Mouse (Mus musculus) lung, embryonic 15.5 days (tissue): ENCODE measurements at regions not wholly inside any gene's neighbourhood (a gene's known extent, or its start where the extent isn't known, plus 50 kb on each side); places are given as distances from the start of the nearest gene placed in this dataset.

Experiments used
- ATAC-seq: fragments of 200-750 bp; cut with Nextera tagmentation; 2 replicates; pipeline ENCODE4 v1.8.0; 2017; ENCODE audit warnings: moderate number of reproducible peaks, borderline replicate concordance; ENCODE audit not compliant: low FRiP score, low TSS enrichment; ENCODE audit errors: extremely low read depth
- H3K27ac ChIP-seq: fragments of 300-500 bp; sonication (generic); 2 replicates; pipeline ENCODE4 v1.5.1; 2015; ENCODE audit warnings: moderate library complexity, mild to moderate bottlenecking, inconsistent platforms
- H3K27me3 ChIP-seq: fragments of 300-500 bp; sonication (generic); 2 replicates; pipeline ENCODE4 v1.6.1; 2015; ENCODE audit warnings: inconsistent platforms
- H3K36me3 ChIP-seq: fragments of 300-500 bp; sonication (generic); 2 replicates; pipeline ENCODE4 v1.6.1; 2015; ENCODE audit warnings: inconsistent platforms
- H3K4me1 ChIP-seq: fragments of 300-500 bp; sonication (generic); 2 replicates; pipeline ENCODE4 v1.6.1; 2015; ENCODE audit warnings: inconsistent platforms
- H3K4me2 ChIP-seq: fragments of 300-500 bp; sonication (generic); 2 replicates; pipeline ENCODE4 v1.6.1; 2015; ENCODE audit warnings: inconsistent platforms, mild to moderate bottlenecking, moderate library complexity
- H3K4me3 ChIP-seq: fragments of 300-500 bp; sonication (generic); 2 replicates; pipeline ENCODE4 v1.5.1; 2015; ENCODE audit warnings: mild to moderate bottlenecking, inconsistent platforms
- H3K9ac ChIP-seq: fragments of 300-500 bp; sonication (generic); 2 replicates; pipeline ENCODE4 v1.6.1; 2015; ENCODE audit warnings: inconsistent platforms
- H3K9me3 ChIP-seq: fragments of 300-500 bp; sonication (generic); 2 replicates; pipeline ENCODE4 v1.6.1; 2016; ENCODE audit warnings: inconsistent platforms
- WGBS: fragments of 180-500 bp; shearing (Covaris S2); methylation state at CpG from one replicate; pipeline ENCODE4 v1.1.7; 2015; 5-methylcytosine and 5-hydroxymethylcytosine counted together

DNA sequence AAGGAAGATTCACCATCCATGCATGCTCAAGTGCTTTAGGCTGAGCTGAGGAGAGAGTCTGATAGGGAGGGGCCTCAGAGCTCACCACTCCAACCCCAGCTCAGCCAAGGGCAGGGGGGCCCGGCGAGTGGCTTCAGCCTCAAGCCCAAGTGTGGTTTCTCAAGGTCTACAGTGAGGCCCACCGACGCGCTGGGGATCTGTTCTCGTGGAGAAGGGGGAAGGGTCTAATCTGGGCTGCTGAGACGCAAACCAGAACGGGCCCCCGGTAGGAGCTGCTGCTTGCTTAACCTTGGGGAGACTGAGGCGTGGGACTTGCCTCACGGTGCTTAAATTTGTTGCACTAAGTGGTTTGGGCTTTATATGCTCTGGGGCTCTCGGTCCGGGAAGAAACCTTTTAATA is 70.9 kb downstream of the Asb1 start:
- 42% methylated on average over 13 of the region's 13 CpGs for WGBS
- Histone ChIP-seq H3K27me3 (no peaks in the 10 kb centered on the region), H3K4me1 (peaks cover 32% of the 10 kb centered on the region), H3K27ac (peak overlapping the region; percentile 44), H3K36me3 (no peaks in the 10 kb centered on the region), H3K4me3 (no peak overlapping the region), H3K4me2 (no peak overlapping the region), H3K9me3 (no peaks in the 10 kb centered on the region), H3K9ac (no peak overlapping the region)
- no peak for ATAC-seq

DNA sequence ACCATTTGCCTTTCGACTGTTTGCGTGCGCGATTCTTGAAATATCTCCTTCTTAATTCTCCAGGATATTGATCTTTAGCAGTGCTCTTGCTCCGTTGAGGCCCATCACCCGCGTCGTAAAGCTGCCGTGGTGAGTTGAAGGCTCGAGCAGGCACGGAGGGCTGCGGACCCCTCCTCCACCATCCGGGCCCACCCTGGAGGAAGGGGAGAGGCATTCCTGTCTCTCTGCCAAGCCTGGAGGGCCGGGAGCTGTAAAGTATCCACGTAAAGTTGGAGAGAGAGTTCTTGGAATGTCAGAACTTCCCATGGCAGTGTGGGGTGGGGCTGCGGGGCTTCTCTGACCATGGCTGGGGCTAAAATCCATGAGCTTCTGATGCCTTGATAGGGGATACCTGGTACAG is 71.3 kb downstream of the Asb1 start:
- H3K4me1 ChIP-seq = peaks cover 32% of the 10 kb centered on the region
- peak overlapping the region; percentile 44 for H3K27ac ChIP-seq
- no peak for ATAC-seq
- no peaks in the 10 kb centered on the region for H3K27me3 ChIP-seq
- no peaks in the 10 kb centered on the region for H3K9me3 ChIP-seq
- no peak overlapping the region for H3K4me2 ChIP-seq
- no peak overlapping the region for H3K4me3 ChIP-seq
- H3K36me3 ChIP-seq = no peaks in the 10 kb centered on the region
- WGBS = 32% methylated on average over 16 of the region's 16 CpGs
- no peak overlapping the region for H3K9ac ChIP-seq

DNA sequence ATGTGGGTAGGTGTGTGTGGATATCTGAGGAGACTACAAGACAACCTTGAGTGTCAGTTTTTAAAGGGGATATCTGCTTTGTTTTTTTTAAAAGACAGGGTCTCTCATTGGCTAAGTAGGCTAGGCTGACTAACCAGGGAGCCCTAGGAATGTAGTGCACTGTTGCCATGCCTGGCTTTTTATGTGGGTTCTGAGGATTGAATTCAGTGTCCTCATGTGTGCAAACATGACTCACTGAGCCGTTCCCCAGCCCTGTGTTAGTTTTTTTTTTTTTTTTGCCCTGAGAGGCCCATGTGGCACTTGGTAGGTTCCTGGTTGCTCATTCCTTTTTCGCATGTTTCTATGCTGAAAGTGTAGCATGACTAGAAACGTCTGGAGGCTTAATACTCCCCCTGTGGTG is 72.6 kb downstream of the Asb1 start:
- 23% methylated on average over 3 of the region's 3 CpGs for WGBS
- H3K4me3 ChIP-seq = no peak overlapping the region
- H3K4me2 ChIP-seq = no peak overlapping the region
- no peaks in the 10 kb centered on the region for H3K27me3 ChIP-seq
- no peak for ATAC-seq
- peaks cover 32% of the 10 kb centered on the region for H3K4me1 ChIP-seq
- H3K27ac ChIP-seq = no peak overlapping the region
- no peaks in the 10 kb centered on the region for H3K9me3 ChIP-seq
- no peaks in the 10 kb centered on the region for H3K36me3 ChIP-seq
- no peak overlapping the region for H3K9ac ChIP-seq

DNA sequence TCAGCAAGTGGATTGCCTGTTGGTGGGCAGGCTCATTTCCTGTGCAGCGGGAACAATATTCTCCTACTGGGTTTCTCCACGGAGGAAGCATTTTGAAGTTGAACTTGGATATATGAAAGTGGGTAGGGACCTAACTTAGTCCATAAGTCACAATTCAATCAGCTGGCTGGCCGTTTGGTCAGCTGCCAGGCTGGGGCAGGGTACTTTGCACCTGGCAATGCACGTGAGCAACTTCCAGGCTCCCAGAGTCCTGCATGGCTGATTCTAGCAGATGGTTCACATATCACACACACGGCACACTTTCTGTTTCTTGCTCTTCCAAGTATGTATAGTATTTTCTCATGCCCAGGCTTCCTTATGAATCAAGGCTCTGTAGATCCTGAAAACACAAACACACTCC is 75.1 kb downstream of the Asb1 start:
- no peaks in the 10 kb centered on the region for H3K9me3 ChIP-seq
- no peak for ATAC-seq
- H3K9ac ChIP-seq = no peak overlapping the region
- no peaks in the 10 kb centered on the region for H3K36me3 ChIP-seq
- no peak overlapping the region for H3K27ac ChIP-seq
- H3K4me1 ChIP-seq = peaks cover 28% of the 10 kb centered on the region
- no peak overlapping the region for H3K4me2 ChIP-seq
- WGBS = 58% methylated on average over 5 of the region's 5 CpGs
- no peak overlapping the region for H3K4me3 ChIP-seq
- no peaks in the 10 kb centered on the region for H3K27me3 ChIP-seq

DNA sequence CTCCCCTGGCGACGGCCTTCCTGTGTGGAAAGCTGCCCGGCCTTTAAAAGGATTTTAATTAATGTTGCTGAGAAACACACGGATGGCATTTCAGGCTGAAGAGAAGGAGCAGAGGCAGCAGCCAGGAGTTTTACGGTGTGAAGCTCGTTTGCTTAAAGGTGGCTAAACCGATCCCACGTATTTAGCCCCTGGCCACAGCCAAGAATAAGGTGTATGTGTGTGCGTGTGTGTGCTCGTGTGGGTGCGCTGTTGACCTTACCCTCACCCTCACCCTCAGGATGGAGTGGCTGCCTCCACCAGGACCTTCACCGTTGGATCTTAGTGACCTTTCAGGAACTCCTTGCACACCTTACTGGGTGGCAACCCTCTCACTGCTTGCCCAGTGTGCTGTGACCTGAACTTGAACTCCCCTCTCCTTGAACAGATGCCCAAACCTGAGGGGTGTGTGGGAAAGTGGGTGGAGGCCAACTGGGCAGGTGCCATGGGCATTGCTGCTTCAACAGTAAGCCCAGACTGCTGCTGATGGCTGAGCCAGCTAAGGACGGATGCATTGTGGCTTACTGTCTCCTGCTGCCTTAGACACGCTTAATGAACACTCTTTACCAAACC is 78.3 kb downstream of the Asb1 start:
- H3K4me1 ChIP-seq = peaks cover 3% of the 10 kb centered on the region; the same call in 1 of the 2 replicates
- H3K27ac ChIP-seq = no peak overlapping the region
- H3K36me3 ChIP-seq = no peaks in the 10 kb centered on the region
- peak; percentile 36; the same call in 1 of the 2 replicates for ATAC-seq
- H3K27me3 ChIP-seq = no peaks in the 10 kb centered on the region
- H3K4me2 ChIP-seq = no peak overlapping the region
- no peak overlapping the region for H3K4me3 ChIP-seq
- no peak overlapping the region for H3K9ac ChIP-seq
- no peaks in the 10 kb centered on the region for H3K9me3 ChIP-seq
- 74% methylated on average over 14 of the region's 14 CpGs for WGBS

DNA sequence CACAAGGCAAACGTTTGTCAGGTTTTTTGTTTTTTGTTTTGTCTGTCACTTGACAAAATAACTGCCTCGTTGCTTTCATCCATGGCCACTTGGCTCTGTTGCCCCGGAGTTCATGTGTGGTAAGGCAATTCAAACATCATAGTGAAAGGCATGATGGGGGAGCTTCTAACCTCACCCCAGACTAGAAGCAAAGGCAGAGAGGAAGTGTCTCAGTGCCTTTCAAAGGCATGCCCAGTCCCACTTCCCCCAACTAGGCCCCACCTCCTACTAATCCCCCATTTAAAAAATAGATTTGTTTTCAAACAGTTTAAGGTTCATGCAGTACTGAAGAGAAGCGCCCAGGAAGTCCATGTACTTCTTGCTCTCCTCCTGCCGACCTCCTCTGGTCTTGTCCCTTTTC is 80.8 kb downstream of the Asb1 start:
- no peak for ATAC-seq
- no peaks in the 10 kb centered on the region for H3K9me3 ChIP-seq
- WGBS = 70% methylated on average over 5 of the region's 5 CpGs
- H3K27ac ChIP-seq = no peak overlapping the region
- H3K36me3 ChIP-seq = no peaks in the 10 kb centered on the region
- no peak overlapping the region for H3K9ac ChIP-seq
- H3K4me2 ChIP-seq = no peak overlapping the region
- peaks cover 15% of the 10 kb centered on the region; the same call in 1 of the 2 replicates for H3K4me1 ChIP-seq
- no peak overlapping the region for H3K4me3 ChIP-seq
- H3K27me3 ChIP-seq = no peaks in the 10 kb centered on the region

DNA sequence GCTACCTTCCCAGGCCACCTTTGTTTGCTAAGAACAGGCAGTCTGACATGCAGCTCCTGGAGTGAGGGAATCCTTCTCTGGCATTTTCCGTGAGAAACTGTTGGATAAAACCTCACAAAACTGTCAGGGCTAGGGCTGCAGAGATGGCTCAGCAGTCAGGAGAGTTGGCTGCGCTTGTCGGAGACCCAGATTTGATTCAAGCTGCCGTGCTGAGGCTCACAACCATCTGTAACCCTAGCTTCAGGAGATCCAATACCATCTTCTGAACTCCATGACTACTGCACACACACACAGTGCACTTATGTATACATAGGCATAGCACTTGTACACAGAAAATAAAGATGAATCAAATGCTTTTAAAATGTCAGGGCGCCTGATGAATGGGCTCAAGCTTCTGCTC is 82.5 kb downstream of the Asb1 start:
- Histone ChIP-seq H3K4me3 (no peak overlapping the region), H3K9ac (no peak overlapping the region), H3K4me1 (peaks cover 26% of the 10 kb centered on the region), H3K27me3 (no peaks in the 10 kb centered on the region), H3K36me3 (no peaks in the 10 kb centered on the region), H3K9me3 (no peaks in the 10 kb centered on the region), H3K4me2 (no peak overlapping the region), H3K27ac (no peak overlapping the region)
- 78% methylated on average over 5 of the region's 5 CpGs for whole genome bisulfite sequencing
- ATAC-seq = no peak

DNA sequence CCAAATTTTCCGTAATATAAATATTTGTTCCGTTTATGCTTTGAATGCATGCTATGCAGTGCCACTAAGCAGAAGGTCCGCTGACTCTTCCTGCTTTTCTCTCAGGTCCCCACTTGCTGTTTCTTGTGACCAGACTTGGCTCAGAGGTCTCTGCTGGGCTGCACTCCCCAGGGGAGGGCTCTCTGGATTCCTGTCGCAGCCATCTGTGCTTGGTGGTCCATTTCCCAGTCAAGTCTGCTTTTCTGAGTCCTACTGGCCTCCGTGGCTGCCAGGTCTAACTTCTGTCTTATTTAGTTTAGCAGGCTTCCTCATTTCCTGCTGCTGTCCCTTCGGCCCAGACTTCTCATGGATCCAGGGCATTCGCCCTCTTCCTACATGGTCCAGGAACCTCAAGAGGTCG is 83.7 kb downstream of the Asb1 start:
- Histone ChIP-seq H3K9me3 (no peaks in the 10 kb centered on the region), H3K36me3 (no peaks in the 10 kb centered on the region), H3K4me2 (no peak overlapping the region), H3K27me3 (no peaks in the 10 kb centered on the region), H3K4me3 (no peak overlapping the region), H3K4me1 (peaks cover 24% of the 10 kb centered on the region), H3K9ac (no peak overlapping the region), H3K27ac (no peak overlapping the region)
- ATAC-seq = no peak
- WGBS = 38% methylated on average over 8 of the region's 8 CpGs

DNA sequence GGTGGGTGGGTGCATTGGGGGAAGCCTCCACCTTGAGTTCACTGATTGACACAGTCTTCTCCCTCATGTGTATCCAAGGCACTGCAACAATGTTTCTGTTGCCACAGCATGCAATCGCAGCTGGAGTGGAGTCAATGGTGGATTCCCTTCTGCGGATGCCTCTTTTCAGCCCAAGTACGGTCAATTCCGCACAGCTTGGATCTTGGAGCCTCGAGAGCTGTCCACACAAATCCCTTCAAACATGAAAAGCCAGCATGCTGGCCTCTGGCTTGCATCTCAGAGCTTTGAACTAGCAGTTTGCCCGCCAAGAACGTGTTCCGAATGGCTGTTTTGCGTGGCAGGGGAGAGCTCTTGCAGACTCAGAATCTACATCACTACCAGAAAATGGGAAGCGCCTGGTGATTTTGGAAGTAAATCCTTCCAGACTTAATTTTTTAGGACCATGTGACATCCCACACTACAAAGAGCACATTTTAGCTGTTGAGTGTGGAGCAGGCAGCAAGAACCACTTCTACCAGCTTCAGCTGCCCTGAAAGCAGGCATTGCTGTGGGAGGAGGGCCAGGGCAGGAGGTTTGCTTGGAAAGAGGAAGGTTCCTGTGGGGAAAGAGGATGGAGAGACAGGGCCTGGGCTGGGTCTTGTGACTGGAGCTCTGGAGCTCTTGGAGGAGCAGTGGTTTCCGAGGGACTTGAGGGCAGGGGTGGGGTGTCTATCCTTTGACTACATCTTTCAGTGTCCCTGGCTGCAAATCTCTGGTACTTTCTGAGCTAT is 84.4 kb downstream of the Asb1 start:
- no peak overlapping the region for H3K27ac ChIP-seq
- WGBS = 70% methylated on average over 11 of the region's 11 CpGs

DNA sequence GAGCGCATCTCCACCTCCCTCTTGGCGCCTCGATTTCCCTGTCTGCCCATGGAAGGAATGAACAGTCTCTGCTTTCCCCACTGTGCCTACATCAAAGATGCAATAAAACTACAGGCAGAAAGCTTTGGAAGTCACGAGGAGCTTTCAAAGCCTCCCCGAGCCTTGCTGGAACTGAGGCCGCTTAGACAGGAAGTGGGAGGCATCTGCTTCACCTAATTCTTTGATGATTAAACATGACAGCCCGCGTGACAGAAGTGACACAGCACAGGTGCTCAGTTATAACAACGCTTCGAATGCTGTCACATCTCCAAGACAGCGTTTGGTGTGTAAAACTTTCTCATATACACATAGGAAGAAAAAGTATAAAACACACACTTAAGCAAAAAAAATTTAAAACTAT is 85.7 kb downstream of the Asb1 start:
- Histone ChIP-seq H3K4me1 (peaks cover 32% of the 10 kb centered on the region), H3K27ac (no peak overlapping the region), H3K4me2 (no peak overlapping the region), H3K9me3 (no peaks in the 10 kb centered on the region), H3K36me3 (no peaks in the 10 kb centered on the region), H3K4me3 (no peak overlapping the region), H3K27me3 (no peaks in the 10 kb centered on the region), H3K9ac (no peak overlapping the region)
- WGBS = 31% methylated on average over 11 of the region's 11 CpGs
- ATAC-seq = no peak

More for the DNA sequence above, 84.4 kb downstream of the Asb1 start:
- ATAC-seq = no peak
- Histone ChIP-seq H3K36me3 (no peaks in the 10 kb centered on the region), H3K9me3 (no peaks in the 10 kb centered on the region), H3K4me3 (no peak overlapping the region), H3K4me1 (peaks cover 25% of the 10 kb centered on the region), H3K9ac (no peak overlapping the region), H3K4me2 (no peak overlapping the region), H3K27me3 (no peaks in the 10 kb centered on the region)

DNA sequence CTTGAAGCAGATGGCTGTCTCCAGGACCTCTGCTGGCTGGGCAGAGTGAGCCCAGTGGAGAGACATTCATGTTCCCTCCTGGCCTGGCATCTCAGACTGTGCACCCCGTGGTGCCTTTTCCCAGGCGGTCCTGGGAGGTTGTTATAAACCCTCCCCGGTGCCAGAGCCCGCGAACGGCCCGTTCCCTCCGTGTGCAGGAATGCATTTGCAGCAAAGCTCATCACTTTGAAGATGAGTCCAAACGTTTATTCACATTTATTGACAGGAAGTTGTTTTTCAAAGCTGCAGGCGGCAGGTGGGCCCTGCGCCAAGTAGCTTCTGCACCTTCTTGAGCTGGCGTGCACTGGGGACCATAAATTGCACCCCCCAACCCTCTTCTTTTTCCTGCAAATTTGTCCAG is 89.9 kb downstream of the Asb1 start:
- H3K27ac ChIP-seq = no peak overlapping the region
- H3K4me2 ChIP-seq = no peak overlapping the region
- no peaks in the 10 kb centered on the region for H3K36me3 ChIP-seq
- no peaks in the 10 kb centered on the region for H3K27me3 ChIP-seq
- no peak overlapping the region for H3K4me3 ChIP-seq
- WGBS = 29% methylated on average over 12 of the region's 12 CpGs
- peaks cover 19% of the 10 kb centered on the region for H3K4me1 ChIP-seq
- no peak overlapping the region for H3K9ac ChIP-seq
- no peak for ATAC-seq
- no peaks in the 10 kb centered on the region for H3K9me3 ChIP-seq

DNA sequence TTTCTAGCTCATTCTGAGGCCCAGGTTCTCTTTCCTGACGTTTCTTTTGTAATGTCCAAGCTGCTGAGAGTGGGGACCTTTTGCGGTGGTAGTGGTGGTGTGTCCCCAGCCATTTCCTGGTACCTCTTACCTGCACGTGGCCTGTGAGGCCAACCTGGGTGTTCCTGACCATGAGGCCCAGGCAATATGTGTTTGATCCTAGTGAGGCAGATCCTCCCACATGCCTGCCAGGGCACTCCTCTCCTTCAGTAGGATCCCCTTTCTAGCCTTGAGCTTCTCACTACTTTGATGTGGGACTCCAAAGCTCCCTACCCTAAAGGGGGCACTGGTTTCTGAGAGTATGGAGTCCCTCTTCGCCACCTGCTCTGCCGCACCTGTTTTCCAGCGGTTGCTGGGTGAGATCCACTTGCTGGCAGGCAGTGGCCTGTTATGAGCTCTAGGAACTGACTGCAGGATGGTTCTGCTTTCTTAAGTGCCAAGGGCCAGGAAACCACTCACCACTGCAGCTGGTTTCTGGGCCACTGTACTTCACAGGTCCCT is 90.6 kb downstream of the Asb1 start:
- no peak overlapping the region for H3K4me3 ChIP-seq
- no peaks in the 10 kb centered on the region for H3K9me3 ChIP-seq
- no peaks in the 10 kb centered on the region for H3K27me3 ChIP-seq
- H3K4me1 ChIP-seq = peaks cover 19% of the 10 kb centered on the region
- 77% methylated on average over 6 of the region's 6 CpGs for WGBS
- no peak overlapping the region for H3K27ac ChIP-seq
- ATAC-seq = no peak
- no peak overlapping the region for H3K4me2 ChIP-seq
- no peak overlapping the region for H3K9ac ChIP-seq
- H3K36me3 ChIP-seq = no peaks in the 10 kb centered on the region
